Mouse (Mus musculus) kidney, adult 2 months (tissue): ENCODE data around the gene Dnah8. TPM values are rescaled to one million over a fixed set of nuclear protein-coding genes. Genes with fewer than 3 reads are reported as not detected.

ENCODE experiments used
- DNase-seq: peaks from one replicate; pipeline ENCODE4 v3.0.0; 2021
- H3K27ac ChIP-seq: fragments of 200-500 bp; 2 replicates; pipeline ENCODE4 v1.5.1; 2012; ENCODE audit warnings: low read depth, low read length, control low read depth, inconsistent platforms; ENCODE audit not compliant: insufficient read depth
- H3K27me3 ChIP-seq: fragments of 200-500 bp; replicated peaks from 2 replicates; pipeline ENCODE4 v1.6.1; 2012; ENCODE audit warnings: mild to moderate bottlenecking, moderate library complexity, low read length, inconsistent platforms; ENCODE audit not compliant: control insufficient read depth, insufficient read depth
- H3K36me3 ChIP-seq: fragments of 200-500 bp; 2 replicates; pipeline ENCODE4 v1.6.1; 2012; ENCODE audit warnings: mild to moderate bottlenecking, moderate library complexity, low read length, inconsistent platforms; ENCODE audit not compliant: control insufficient read depth, insufficient read depth
- H3K4me1 ChIP-seq: fragments of 200-500 bp; 2 replicates; pipeline ENCODE4 v1.6.1; 2011; ENCODE audit warnings: low read length; ENCODE audit not compliant: control insufficient read depth, insufficient read depth
- H3K4me3 ChIP-seq: fragments of 200-500 bp; 2 replicates; pipeline ENCODE4 v1.5.1; 2011; ENCODE audit warnings: mild to moderate bottlenecking, low read depth, low read length, control low read depth; ENCODE audit not compliant: insufficient read depth
- CTCF ChIP-seq: fragments of 200-500 bp; conservative IDR thresholded peaks from 2 replicates; pipeline ENCODE4 v1.5.1; 2011; ENCODE audit warnings: low read depth, mild to moderate bottlenecking, control low read depth, low read length, moderate library complexity, mixed read lengths; ENCODE audit not compliant: insufficient read depth, insufficient read length
- POLR2A ChIP-seq: fragments of 200-500 bp; IDR thresholded peaks from one replicate; pipeline ENCODE4 v1.6.1; 2011; ENCODE audit warnings: low read depth, low read length, control low read depth
- WGBS: fragments of 180-500 bp; shearing (Covaris S2); methylation state at CpG from one replicate; pipeline ENCODE4 v1.1.7; 2018; 5-methylcytosine and 5-hydroxymethylcytosine counted together
- polyA plus RNA-seq: library from polyadenylated mRNA; depleted of rRNA; stranded (reverse); fragments of >200 nt; gene quantifications from 2 replicates; pipeline ENCODE4 v1.2.3, GENCODE M21; 2012

Gene Dnah8
- polyA plus RNA-seq, 1 experiment, result 1.2 TPM

- H3K27ac ChIP-seq, result no peak overlapping the region
- H3K4me3 ChIP-seq, result no peak overlapping the region
- WGBS, result 81% methylated on average over 14 of the region's 14 CpGs
- H3K4me1 ChIP-seq, result 0 out of 2 replicates have a peak, but pooled peaks cover 2% of the 10 kb centered on the region
- TF ChIP-seq CTCF (0 out of 2 replicates have a peak, but pooled peaks have one; percentile 7), POLR2A (no peak)
- H3K27me3 ChIP-seq, result no peaks in the 10 kb centered on the region
- H3K36me3 ChIP-seq, result no peaks in the 10 kb centered on the region; the same call in 1 of the 2 replicates
- peak; percentile 34 for DNase-seq
Observed at GRCm38 (mm10) chr17:30602175-30602574, 22.0 kb upstream of the Dnah8 start.

- no peaks in the 10 kb centered on the region for H3K27me3 ChIP-seq
- H3K4me1 ChIP-seq, result peaks cover 9% of the 10 kb centered on the region; the same call in 1 of the 2 replicates
- WGBS, result 69% methylated on average over 6 of the region's 6 CpGs
- no peak overlapping the region for H3K4me3 ChIP-seq
- TF ChIP-seq POLR2A, result no peak
- TF ChIP-seq CTCF, result no peak
- no peak for DNase-seq
- no peak overlapping the region for H3K27ac ChIP-seq
- no peaks in the 10 kb centered on the region for H3K36me3 ChIP-seq
Observed at GRCm38 (mm10) chr17:30604296-30604695, 19.9 kb upstream of the Dnah8 start.

- TF ChIP-seq CTCF, result no peak
- no peak for TF ChIP-seq POLR2A
- peaks cover 14% of the 10 kb centered on the region; the same call in 1 of the 2 replicates for H3K4me1 ChIP-seq
- 89% methylated on average over 5 of the region's 5 CpGs for WGBS
Observed at GRCm38 (mm10) chr17:30605001-30605400, 19.2 kb upstream of the Dnah8 start.

GRCm38 (mm10) chr17:30606206-30606605, 17.9 kb upstream of the Dnah8 start:
- no peak for TF ChIP-seq CTCF
- TF ChIP-seq POLR2A, result no peak
- H3K27ac ChIP-seq, result no peak overlapping the region
- no peak for DNase-seq
- H3K36me3 ChIP-seq, result no peaks in the 10 kb centered on the region
- H3K4me3 ChIP-seq, result no peak overlapping the region
- no peaks in the 10 kb centered on the region for H3K27me3 ChIP-seq
- H3K4me1 ChIP-seq, result peaks cover 16% of the 10 kb centered on the region
- 88% methylated on average over 11 of the region's 11 CpGs for WGBS

More at GRCm38 (mm10) chr17:30605001-30605400, 19.2 kb upstream of the Dnah8 start:
- DNase-seq, result no peak
- no peaks in the 10 kb centered on the region for H3K36me3 ChIP-seq
- no peak overlapping the region for H3K4me3 ChIP-seq
- H3K27me3 ChIP-seq, result no peaks in the 10 kb centered on the region
- no peak overlapping the region for H3K27ac ChIP-seq

- peaks cover 20% of the 10 kb centered on the region for H3K4me1 ChIP-seq
- no peak overlapping the region for H3K4me3 ChIP-seq
- no peak overlapping the region for H3K27ac ChIP-seq
- no peak for DNase-seq
- TF ChIP-seq POLR2A, result no peak
- peak; percentile 30; the same call in 1 of the 2 replicates for TF ChIP-seq CTCF
- H3K27me3 ChIP-seq, result no peaks in the 10 kb centered on the region
- WGBS, result 69% methylated on average over 8 of the region's 8 CpGs
- H3K36me3 ChIP-seq, result no peaks in the 10 kb centered on the region
Observed at GRCm38 (mm10) chr17:30606634-30607081, 17.5 kb upstream of the Dnah8 start.

- Histone ChIP-seq H3K27me3 (no peaks in the 10 kb centered on the region), H3K27ac (no peak overlapping the region), H3K4me1 (peaks cover 21% of the 10 kb centered on the region), H3K4me3 (no peak overlapping the region), H3K36me3 (no peaks in the 10 kb centered on the region)
- TF ChIP-seq POLR2A (no peak), CTCF (no peak)
- no peak for DNase-seq
- WGBS, result 91% methylated on average over 7 of the region's 7 CpGs
Observed at GRCm38 (mm10) chr17:30607330-30607729, 16.8 kb upstream of the Dnah8 start.

- no peak for DNase-seq
- TF ChIP-seq CTCF (no peak), POLR2A (no peak)
- Histone ChIP-seq H3K27me3 (no peaks in the 10 kb centered on the region), H3K36me3 (no peaks in the 10 kb centered on the region), H3K4me1 (peaks cover 21% of the 10 kb centered on the region), H3K27ac (no peak overlapping the region), H3K4me3 (no peak overlapping the region)
- WGBS, result 55% methylated on average over 8 of the region's 8 CpGs
Observed at GRCm38 (mm10) chr17:30607909-30608495, 16.2 kb upstream of the Dnah8 start.
